Mouse (Mus musculus): Measurements from ENCODE around the gene Spop. TPM values are rescaled to one million over a fixed set of nuclear protein-coding genes. Genes with fewer than 3 reads are reported as not detected.

The Spop gene
- polyA plus RNA-seq, 1 experiment from 2014 or later = 244 TPM

Other genes with a start within 250 kb of the Spop start
- not detected in 2 replicates for gene Tac4, start 152.6 kb upstream of the Spop start, polyA plus RNA-seq (2015; fragmentation: Nextera tagmentation; extraction: Ambion mirVana)
- gene Kat7, start 103.8 kb upstream of the Spop start, polyA plus RNA-seq (2015; fragmentation: Nextera tagmentation; extraction: Ambion mirVana) = 65.8 and 69.1 TPM in 2 replicates
- gene Fam117a, start 77.1 kb upstream of the Spop start, polyA plus RNA-seq (2015; fragmentation: Nextera tagmentation; extraction: Ambion mirVana) = 2.1 and 2.2 TPM in 2 replicates
- 144 and 157 TPM in 2 replicates for gene Slc35b1, start 29.4 kb upstream of the Spop start, polyA plus RNA-seq (2015; fragmentation: Nextera tagmentation; extraction: Ambion mirVana)
- gene Nxph3, start 100.5 kb downstream of the Spop start, polyA plus RNA-seq (2015; fragmentation: Nextera tagmentation; extraction: Ambion mirVana) = 3.3 and 4.6 TPM in 2 replicates
- gene Ngfr, start 173.7 kb downstream of the Spop start, polyA plus RNA-seq (2015; fragmentation: Nextera tagmentation; extraction: Ambion mirVana) = 10.2 and 10.8 TPM in 2 replicates